Mouse (Mus musculus): ENCODE data around the gene Lmna. TPM values are rescaled to one million over a fixed set of nuclear protein-coding genes. Genes with fewer than 3 reads are reported as not detected.

Lmna gene
- polyA plus RNA-seq, 2 experiments, result 238 to 402 TPM

DNA sequence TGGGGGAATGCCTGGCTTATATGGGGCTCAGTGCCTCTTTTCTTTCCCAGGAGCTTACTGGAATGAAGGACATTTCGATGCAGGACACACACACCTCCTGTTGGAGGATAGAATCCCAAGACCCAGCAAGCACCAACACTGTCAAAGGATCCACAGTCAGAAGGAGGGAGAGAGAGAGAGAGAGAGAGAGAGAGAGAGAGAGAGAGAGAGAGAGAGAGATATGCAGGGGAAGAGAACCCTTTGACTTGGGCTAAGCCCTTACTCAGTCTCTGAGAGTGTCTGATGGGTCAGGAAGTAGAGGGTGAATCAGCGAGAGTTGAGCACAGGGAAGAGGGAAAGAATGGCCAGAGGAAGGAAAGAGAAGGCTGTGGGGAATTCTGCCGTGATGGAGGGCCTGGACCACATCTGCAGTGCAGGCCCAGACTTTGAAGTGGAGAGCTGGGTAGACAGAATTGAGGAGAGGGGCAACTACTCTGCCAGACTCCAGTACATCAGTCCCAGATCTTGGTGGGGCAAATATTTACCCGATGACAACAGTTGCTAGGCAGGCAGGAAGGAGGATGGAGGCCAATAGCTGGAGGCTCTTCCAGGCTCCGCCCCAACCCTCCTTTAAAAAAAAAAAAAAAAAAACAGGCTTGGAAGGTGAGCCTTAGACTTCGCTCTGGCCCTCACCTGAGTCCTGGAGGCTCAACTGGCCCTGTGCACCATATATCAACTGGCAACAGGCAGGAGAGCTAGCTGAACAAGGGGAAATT, 2.6 kb upstream of the Lmna start:
- Histone ChIP-seq H3K4me2 (replicated peaks; ENCODE audit: low read depth, low read length, severe bottlenecking) (no peak overlapping the region; the same call in 1 of the 2 replicates), H3K27me3 (ENCODE audit: control insufficient read depth, insufficient read depth, low read length) (no peaks in the 10 kb centered on the region), H3K4me1 (ENCODE audit: control insufficient read depth, insufficient read depth, low read length) (peaks cover 52% of the 10 kb centered on the region), H3K9me3 (ENCODE audit: control insufficient read depth, low read length) (no peaks in the 10 kb centered on the region), H3K36me3 (ENCODE audit: control insufficient read depth, insufficient read depth, low read length) (no peaks in the 10 kb centered on the region), H3K9ac (ENCODE audit: low read depth, low read length, severe bottlenecking) (no peak overlapping the region), H3K4me3 (replicated peaks; ENCODE audit: low read length) (no peak overlapping the region), H3K27ac (replicated peaks; ENCODE audit: low read depth, low read length) (peak overlapping the region; percentile 77)
- no peak for TF ChIP-seq POLR2A (IDR thresholded peaks at IDR 0.05; ENCODE audit: borderline replicate concordance, extremely low read depth, insufficient read depth, insufficient read length)
- no peak for ATAC-seq (ENCODE audit: low FRiP score, low read depth)
- 25% methylated on average over 6 of the region's 6 CpGs for WGBS
- DNase-seq (ENCODE audit: low spot score), result peak; percentile 51

DNA sequence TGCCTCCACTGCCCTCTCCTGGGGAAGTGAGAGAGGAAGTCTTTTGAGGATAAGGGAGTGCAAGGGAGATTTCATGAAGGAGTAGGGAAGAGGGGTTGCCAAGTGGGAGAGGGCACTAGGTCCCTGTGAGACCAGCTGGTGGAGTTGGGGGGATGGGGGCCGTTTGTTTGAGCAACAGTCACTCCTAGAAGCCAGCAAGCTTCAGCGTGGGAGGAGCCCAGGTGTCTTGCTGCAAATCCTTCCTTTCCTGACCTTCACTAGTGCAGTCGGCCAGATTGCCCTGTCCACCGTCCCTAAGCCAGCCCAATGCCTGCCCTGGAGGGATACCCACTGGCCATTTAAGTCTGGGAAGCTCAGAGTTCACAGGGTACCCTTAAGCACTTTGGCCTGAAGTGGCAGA, 1.8 kb upstream of the Lmna start:
- no peaks in the 10 kb centered on the region for H3K36me3 ChIP-seq (ENCODE audit: control insufficient read depth, insufficient read depth, low read length)
- H3K4me2 ChIP-seq (replicated peaks; ENCODE audit: low read depth, low read length, severe bottlenecking), result no peak overlapping the region
- H3K4me1 ChIP-seq (ENCODE audit: control insufficient read depth, insufficient read depth, low read length), result peaks cover 54% of the 10 kb centered on the region
- H3K9me3 ChIP-seq (ENCODE audit: control insufficient read depth, low read length), result no peaks in the 10 kb centered on the region
- DNase-seq (ENCODE audit: low spot score) (no peak), ATAC-seq (ENCODE audit: low FRiP score, low read depth) (no peak)
- TF ChIP-seq POLR2A (IDR thresholded peaks at IDR 0.05; ENCODE audit: borderline replicate concordance, extremely low read depth, insufficient read depth, insufficient read length), result no peak
- 58% methylated on average over 4 of the region's 4 CpGs for WGBS
- peak overlapping the region; percentile 77 for H3K27ac ChIP-seq (replicated peaks; ENCODE audit: low read depth, low read length)
- no peak overlapping the region for H3K4me3 ChIP-seq (replicated peaks; ENCODE audit: low read length)
- H3K9ac ChIP-seq (ENCODE audit: low read depth, low read length, severe bottlenecking), result no peak overlapping the region
- H3K27me3 ChIP-seq (ENCODE audit: control insufficient read depth, insufficient read depth, low read length), result no peaks in the 10 kb centered on the region

DNA sequence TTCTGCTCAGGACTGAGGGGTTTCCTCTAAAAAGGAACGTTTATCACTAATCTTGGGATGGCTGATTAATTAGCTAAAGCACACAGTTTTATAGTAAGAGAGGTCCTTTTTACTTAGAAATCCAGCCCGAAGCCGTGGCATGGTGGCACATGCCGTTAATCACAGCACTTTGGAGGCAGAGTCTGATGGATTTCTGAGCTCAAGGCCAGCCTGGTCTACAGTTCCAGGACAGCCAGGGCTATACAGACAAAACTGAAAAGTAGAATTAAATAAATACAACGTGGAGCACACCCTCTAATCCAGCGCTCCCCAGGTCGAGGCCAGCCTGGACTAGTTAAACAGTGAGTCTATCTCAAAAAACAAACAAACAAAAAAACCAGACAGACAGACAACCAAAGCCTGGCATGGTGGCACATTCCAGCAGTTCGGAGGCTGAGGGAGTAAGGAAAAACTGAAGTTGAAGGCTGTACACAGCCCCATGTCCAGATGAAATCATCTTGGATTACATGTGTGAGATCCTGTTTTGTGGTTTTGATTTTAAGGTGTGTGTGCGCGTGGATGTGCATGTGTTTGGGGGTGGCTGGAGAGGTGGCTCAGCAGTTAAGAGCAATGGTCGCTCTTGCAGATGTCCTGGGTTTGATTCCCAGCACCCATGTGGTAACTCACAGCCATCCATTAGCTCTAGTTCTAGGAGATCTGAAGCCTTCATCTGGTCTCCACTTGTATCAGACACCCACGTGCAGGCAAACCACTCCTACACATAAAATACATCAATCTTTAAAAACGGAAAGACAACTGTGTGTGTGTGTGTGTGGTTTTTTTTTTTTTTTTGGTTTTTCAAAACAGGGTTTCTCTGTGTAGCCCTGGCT, 899 bp upstream of the Lmna start:
- no peak for DNase-seq (ENCODE audit: low spot score)
- peak overlapping the region; percentile 24 for H3K4me3 ChIP-seq (replicated peaks; ENCODE audit: low read length)

DNA sequence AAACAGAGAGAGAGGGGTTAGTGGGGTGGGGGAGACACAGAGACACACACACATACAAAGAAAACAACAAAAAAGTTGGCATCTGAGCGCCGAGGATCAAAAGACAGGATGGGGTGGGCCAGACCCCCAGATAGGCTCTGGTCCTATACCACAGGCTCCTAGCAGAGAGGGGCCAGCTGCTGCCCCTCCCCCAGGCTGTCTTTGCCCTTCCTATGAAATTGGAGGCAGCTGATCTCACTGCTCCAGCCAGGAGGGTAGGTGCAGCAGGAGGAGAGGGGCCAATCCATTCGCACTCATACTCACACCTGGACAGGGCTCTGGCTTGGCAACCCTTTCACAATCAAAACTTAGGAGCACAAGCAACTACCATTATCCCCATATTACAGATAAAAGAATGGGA, 506 bp downstream of the Lmna start:
- ATAC-seq (ENCODE audit: low FRiP score, low read depth) (no peak), DNase-seq (ENCODE audit: low spot score) (no peak)
- Histone ChIP-seq H3K4me2 (replicated peaks; ENCODE audit: low read depth, low read length, severe bottlenecking) (peak overlapping the region; percentile 39), H3K27ac (replicated peaks; ENCODE audit: low read depth, low read length) (peak overlapping the region; percentile 92), H3K4me3 (replicated peaks; ENCODE audit: low read length) (peak overlapping the region; percentile 24), H3K9me3 (ENCODE audit: control insufficient read depth, low read length) (no peaks in the 10 kb centered on the region), H3K27me3 (ENCODE audit: control insufficient read depth, insufficient read depth, low read length) (no peaks in the 10 kb centered on the region), H3K9ac (ENCODE audit: low read depth, low read length, severe bottlenecking) (no peak overlapping the region), H3K36me3 (ENCODE audit: control insufficient read depth, insufficient read depth, low read length) (no peaks in the 10 kb centered on the region), H3K4me1 (ENCODE audit: control insufficient read depth, insufficient read depth, low read length) (peaks cover 68% of the 10 kb centered on the region)
- 50% methylated on average over 3 of the region's 3 CpGs for WGBS
- TF ChIP-seq POLR2A (IDR thresholded peaks at IDR 0.05; ENCODE audit: borderline replicate concordance, extremely low read depth, insufficient read depth, insufficient read length), result no peak

More for the DNA sequence above, 899 bp upstream of the Lmna start:
- H3K27me3 ChIP-seq (ENCODE audit: control insufficient read depth, insufficient read depth, low read length), result no peaks in the 10 kb centered on the region
- no peaks in the 10 kb centered on the region for H3K9me3 ChIP-seq (ENCODE audit: control insufficient read depth, low read length)
- 47% methylated on average over 13 of the region's 13 CpGs for WGBS
- ATAC-seq (ENCODE audit: low FRiP score, low read depth), result no peak
- peak overlapping the region; percentile 38; the same call in 1 of the 2 replicates for H3K9ac ChIP-seq (ENCODE audit: low read depth, low read length, severe bottlenecking)
- H3K4me2 ChIP-seq (replicated peaks; ENCODE audit: low read depth, low read length, severe bottlenecking), result peak overlapping the region; percentile 39
- H3K4me1 ChIP-seq (ENCODE audit: control insufficient read depth, insufficient read depth, low read length), result peaks cover 63% of the 10 kb centered on the region
- peak overlapping the region; percentile 92 for H3K27ac ChIP-seq (replicated peaks; ENCODE audit: low read depth, low read length)
- no peak for TF ChIP-seq POLR2A (IDR thresholded peaks at IDR 0.05; ENCODE audit: borderline replicate concordance, extremely low read depth, insufficient read depth, insufficient read length)
- no peaks in the 10 kb centered on the region for H3K36me3 ChIP-seq (ENCODE audit: control insufficient read depth, insufficient read depth, low read length)

DNA sequence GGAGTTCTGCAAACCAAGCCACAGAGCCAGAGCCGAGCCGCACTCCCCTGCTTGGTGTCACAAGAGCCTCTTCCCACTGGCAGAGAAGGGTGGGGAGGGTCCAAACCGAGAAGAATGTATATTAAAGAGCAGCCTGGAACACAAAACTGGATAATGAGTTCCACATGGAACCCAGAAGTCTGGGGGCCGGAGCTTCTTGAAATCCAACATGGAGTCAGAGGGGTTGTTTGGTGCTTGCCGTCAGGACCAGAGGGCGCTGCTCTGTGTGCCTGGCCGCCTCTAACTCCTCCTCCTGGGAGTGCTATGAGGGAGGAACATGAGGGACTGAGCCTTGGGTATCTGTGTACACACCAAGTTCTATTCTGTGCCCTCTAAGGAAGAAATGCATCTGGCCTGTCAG, 4.0 kb downstream of the Lmna start:
- Histone ChIP-seq H3K9me3 (ENCODE audit: control insufficient read depth, low read length) (no peaks in the 10 kb centered on the region), H3K9ac (ENCODE audit: low read depth, low read length, severe bottlenecking) (no peak overlapping the region), H3K27me3 (ENCODE audit: control insufficient read depth, insufficient read depth, low read length) (no peaks in the 10 kb centered on the region), H3K36me3 (ENCODE audit: control insufficient read depth, insufficient read depth, low read length) (no peaks in the 10 kb centered on the region), H3K4me3 (replicated peaks; ENCODE audit: low read length) (no peak overlapping the region), H3K27ac (replicated peaks; ENCODE audit: low read depth, low read length) (peak overlapping the region; percentile 91), H3K4me1 (ENCODE audit: control insufficient read depth, insufficient read depth, low read length) (peaks cover 62% of the 10 kb centered on the region), H3K4me2 (replicated peaks; ENCODE audit: low read depth, low read length, severe bottlenecking) (peak overlapping the region; percentile 33)
- no peak for TF ChIP-seq POLR2A (IDR thresholded peaks at IDR 0.05; ENCODE audit: borderline replicate concordance, extremely low read depth, insufficient read depth, insufficient read length)
- WGBS, result 16% methylated on average over 7 of the region's 7 CpGs
- peak; percentile 75 for DNase-seq (ENCODE audit: low spot score)
- ATAC-seq (ENCODE audit: low FRiP score, low read depth), result no peak
